8 mouse cellular contexts compared by ENCODE assay signal in genomic region chr12:72085024-72085328, GRCm38 (mm10). TPM values are rescaled to one million over a fixed set of nuclear protein-coding genes. Genes with fewer than 3 reads are reported as not detected.
A peak's percentile ranks its signal among the peaks of the same experiment; 100 is the strongest.
DNase-seq lines count a peak whose midpoint lies in the region; ATAC-seq and TF ChIP-seq lines count a peak whose summit lies in the region.

No protein-coding gene starts in this region.

- no peak for DNase-seq in heart, adult 2 months
- no peak for DNase-seq in heart, postnatal 25 days (ENCODE audit: low spot score)
- DNase-seq in CH12.LX (ENCODE audit: extremely low read depth) (no peak), MN1 (ENCODE audit: low spot score) (no peak)
- no peak for DNase-seq in c-Kit-positive CD71-positive TER-119-positive erythroid progenitor cells, embryonic 14.5 days (ENCODE audit: low spot score)
- no peak for DNase-seq in layer of hippocampus, adult 8-10 months (ENCODE audit: low spot score in 2 of 2)

- 0 out of 2 replicates have a peak overlapping the region, but pooled peaks have one; percentile 3 for H3K4me2 ChIP-seq in CH12.LX (ENCODE audit: insufficient read depth, low read depth, poor library complexity, severe bottlenecking)
- peak overlapping the region; percentile 84 for H3K4me2 ChIP-seq in forebrain, embryonic 16.5 days (ENCODE audit: low read length)

- no peaks in the 10 kb centered on the region for H3K79me2 ChIP-seq in heart, adult 2 months (replicated peaks; ENCODE audit: control insufficient read depth, insufficient read depth, low read length)
- H3K79me2 ChIP-seq in CH12.LX (replicated peaks; ENCODE audit: control insufficient read depth, extremely low read depth, insufficient read depth, poor library complexity, severe bottlenecking): no peaks in the 10 kb centered on the region

- dilution Hi-C loops in CH12.LX (cut with MboI; ENCODE audit: extremely low pct_ligation_motif_present, extremely low pct_unique_long_range_greater_than_20kb, low sequenced_read_pairs): no loop called here

- ATAC-seq in forebrain, embryonic 16.5 days: no peak
- peak; percentile 14 for ATAC-seq in megakaryocyte, adult 5-6 weeks (ENCODE audit: poor library complexity, severe bottlenecking)

- no peaks in the 10 kb centered on the region for H3K27me3 ChIP-seq in heart, adult 2 months (ENCODE audit: control insufficient read depth, insufficient read depth, low read length)
- H3K27me3 ChIP-seq in CH12.LX (replicated peaks): no peaks in the 10 kb centered on the region
- H3K27me3 ChIP-seq in forebrain, embryonic 16.5 days (replicated peaks; ENCODE audit: control insufficient read depth, insufficient read depth, low read length): no peaks in the 10 kb centered on the region

- no peak for TF ChIP-seq RAD21 in CH12.LX (IDR thresholded peaks at IDR 0.05; ENCODE audit: low read depth, low read length)

- no peak for TF ChIP-seq CTCF in heart, adult 2 months (IDR thresholded peaks at IDR 0.05)
- no peak for TF ChIP-seq CTCF in CH12.LX (conservative IDR thresholded peaks at IDR 0.05 in 1 of 2, IDR thresholded peaks at IDR 0.05 in 1 of 2; ENCODE audit: low read depth in 2 of 2, low read length in 2 of 2)

- peak; percentile 56; the same call in 1 of the 2 replicates for TF ChIP-seq POLR2A in heart, adult 2 months (IDR thresholded peaks at IDR 0.05; ENCODE audit: insufficient read depth, low read depth, low read length)
- no peak for TF ChIP-seq POLR2A in CH12.LX (IDR thresholded peaks at IDR 0.05; ENCODE audit: low read depth, low read length)

- peaks cover 2% of the 10 kb centered on the region; the same call in 1 of the 2 replicates for H3K4me1 ChIP-seq in heart, adult 2 months (ENCODE audit: control insufficient read depth, insufficient read depth, low read length)
- H3K4me1 ChIP-seq in CH12.LX (ENCODE audit: control insufficient read depth in 1 of 2, insufficient read depth in 2 of 2): peaks cover 4 to 21% of the 10 kb centered on the region in 2 experiments; a peak in 3 of 4 replicates
- H3K4me1 ChIP-seq in forebrain, embryonic 16.5 days (replicated peaks; ENCODE audit: control insufficient read depth, insufficient read depth, low read length): peaks cover 27% of the 10 kb centered on the region

- H3K27ac ChIP-seq in heart, adult 2 months: peak overlapping the region; percentile 53
- H3K27ac ChIP-seq in CH12.LX (ENCODE audit: insufficient read depth, low read depth): no peak overlapping the region
- H3K27ac ChIP-seq in forebrain, embryonic 16.5 days (ENCODE audit: low read length): peak overlapping the region; percentile 75

- 0 out of 2 replicates have a peak, but pooled peaks have one; percentile 19 for TF ChIP-seq EP300 in heart, adult 2 months (IDR thresholded peaks at IDR 0.05; ENCODE audit: insufficient read depth, low read depth, low read length)
- TF ChIP-seq EP300 in CH12.LX (IDR thresholded peaks at IDR 0.05; ENCODE audit: low read length): no peak

- H3K9ac ChIP-seq in heart, adult 2 months (ENCODE audit: low read depth, low read length): peak overlapping the region; percentile 78
- H3K9ac ChIP-seq in CH12.LX (ENCODE audit: insufficient read depth, low read depth): no peak overlapping the region
- H3K9ac ChIP-seq in forebrain, embryonic 16.5 days (replicated peaks; ENCODE audit: low read depth, low read length): peak overlapping the region; percentile 62

- intact Hi-C loops in heart, adult 2 months (cut with DNase I): loop anchor here (10.0 kb wide), 1 partner anchor 450 kb away; the partner anchor contains the start of gene Pcnx4
- intact Hi-C loops in heart, postnatal 25 days (cut with DNase I): loop anchor here (10.0 kb wide), 2 partner anchors 450 to 680 kb away; partner anchors contain the start of gene Pcnx4

- under 1% methylated on average over 31 of the region's 31 CpGs for WGBS in heart, adult 2 months
- under 1% methylated on average over 31 of the region's 31 CpGs for WGBS in forebrain, embryonic 16.5 days

- H3K4me3 ChIP-seq in heart, adult 2 months: peak overlapping the region; percentile 94
- H3K4me3 ChIP-seq in CH12.LX (replicated peaks in 1 of 3; ENCODE audit: low read depth in 2 of 3, low read length in 2 of 3, poor library complexity in 1 of 3): peak overlapping the region; percentile 40 to 81 (median 48)
- H3K4me3 ChIP-seq in forebrain, embryonic 16.5 days (replicated peaks; ENCODE audit: low read length): peak overlapping the region; percentile 60

- no peaks in the 10 kb centered on the region for H3K9me3 ChIP-seq in CH12.LX (replicated peaks; ENCODE audit: low read length)
- no peaks in the 10 kb centered on the region for H3K9me3 ChIP-seq in forebrain, embryonic 16.5 days (ENCODE audit: control insufficient read depth, low read length)

- H3K36me3 ChIP-seq in heart, adult 2 months (ENCODE audit: control insufficient read depth, insufficient read depth, low read length): 0 out of 2 replicates have a peak, but pooled peaks cover 3% of the 10 kb centered on the region
- peaks cover 2 to 3% of the 10 kb centered on the region in 2 experiments for H3K36me3 ChIP-seq in CH12.LX (replicated peaks in 1 of 2; ENCODE audit: control insufficient read depth in 1 of 2, insufficient read depth in 1 of 2, low read length in 1 of 2)
- no peaks in the 10 kb centered on the region for H3K36me3 ChIP-seq in forebrain, embryonic 16.5 days (ENCODE audit: control insufficient read depth, insufficient read depth)

- in situ Hi-C loops in CH12.LX (cut with MboI; ENCODE audit: low pct_ligation_motif_present, low pct_unique_long_range_greater_than_20kb, low sequenced_read_pairs): no loop called here

TF ChIP-seq in CH12.LX, 34 proteins besides CTCF, POLR2A, EP300 and RAD21:
- TF ChIP-seq USF1 (IDR thresholded peaks at IDR 0.05; ENCODE audit: low read depth, low read length) (no peak), MEF2A (IDR thresholded peaks at IDR 0.05; ENCODE audit: borderline replicate concordance, low read depth, low read length) (no peak), MAZ (IDR thresholded peaks at IDR 0.05; ENCODE audit: low read depth, low read length) (no peak)
TF ChIP-seq in CH12.LX: peak in this region for 0.

RNA-seq across cellular contexts. Expression of gene L3hypdh, which starts 0.3 kb away (rescaled TPM):
- 1 to 10 TPM; 6.0 to 6.1 TPM for total RNA-seq in heart, adult 2 months (2021)
- 8.5 and 9.1 TPM in 2 replicates for polyA plus RNA-seq in heart, adult 2 months (2012; rRNA removed)
- total RNA-seq in heart, postnatal 25 days (2021): 1 to 10 TPM; 5.7 to 6.7 TPM
- total RNA-seq in CH12.LX (2012; rRNA removed): not detected in 2 replicates
- total RNA-seq in CH12.LX (2014; rRNA removed): 0.12 and 0.16 TPM in 2 replicates
- not detected in 2 replicates for polyA plus RNA-seq in CH12.LX (2012; ENCODE audit: insufficient read length, low read depth)
- 7.7 and 8.9 TPM in 2 replicates for polyA plus RNA-seq in forebrain, embryonic 16.5 days (2015; fragmentation: Nextera tagmentation; extraction: Ambion mirVana)
- total RNA-seq in megakaryocyte, adult 5-6 weeks (2015): 0.55 TPM in 1 of 2 replicates, not detected in the other
- 0.15 and 0.49 TPM in 2 replicates for total RNA-seq in megakaryocyte, adult 5-6 weeks (2017)
- 1 to 10 TPM; 1.6 to 3.7 (median 2.9) TPM for total RNA-seq in layer of hippocampus, adult 8-10 months (2022)

RNA-seq across cellular contexts. Expression of gene Jkamp, which starts 0.4 kb away (rescaled TPM):
- 10 to 100 TPM; 19.9 to 21.9 TPM for total RNA-seq in heart, adult 2 months (2021)
- 60.4 and 100 TPM in 2 replicates for polyA plus RNA-seq in heart, adult 2 months (2012; rRNA removed)
- total RNA-seq in heart, postnatal 25 days (2021): 10 to 100 TPM; 21.1 to 21.3 TPM
- 16.8 and 20.0 TPM in 2 replicates for total RNA-seq in CH12.LX (2012; rRNA removed)
- total RNA-seq in CH12.LX (2014; rRNA removed): 28.9 and 35.0 TPM in 2 replicates
- 21.6 and 27.5 TPM in 2 replicates for polyA plus RNA-seq in CH12.LX (2012; ENCODE audit: insufficient read length, low read depth)
- 120 and 128 TPM in 2 replicates for polyA plus RNA-seq in forebrain, embryonic 16.5 days (2015; fragmentation: Nextera tagmentation; extraction: Ambion mirVana)
- total RNA-seq in megakaryocyte, adult 5-6 weeks (2015): 32.9 and 43.3 TPM in 2 replicates
- 15.9 and 23.2 TPM in 2 replicates for total RNA-seq in megakaryocyte, adult 5-6 weeks (2017)
- total RNA-seq in layer of hippocampus, adult 8-10 months (2022): 10 to 100 TPM; 54.7 to 61.8 (median 57.0) TPM

RNA-seq across cellular contexts. Expression of gene Gpr135, which starts 14.1 kb away (rescaled TPM):
- total RNA-seq in heart, adult 2 months (2021): under 1 TPM; 0.27 to 0.31 TPM
- 0.59 and 0.78 TPM in 2 replicates for polyA plus RNA-seq in heart, adult 2 months (2012; rRNA removed)
- total RNA-seq in heart, postnatal 25 days (2021): under 1 TPM; 0.25 to 0.42 TPM
- not detected in 2 replicates for total RNA-seq in CH12.LX (2012; rRNA removed)
- not detected in 2 replicates for total RNA-seq in CH12.LX (2014; rRNA removed)
- not detected in 2 replicates for polyA plus RNA-seq in CH12.LX (2012; ENCODE audit: insufficient read length, low read depth)
- 4.2 and 5.2 TPM in 2 replicates for polyA plus RNA-seq in forebrain, embryonic 16.5 days (2015; fragmentation: Nextera tagmentation; extraction: Ambion mirVana)
- total RNA-seq in megakaryocyte, adult 5-6 weeks (2015): 0.11 and 0.16 TPM in 2 replicates
- not detected in 2 replicates for total RNA-seq in megakaryocyte, adult 5-6 weeks (2017)
- total RNA-seq in layer of hippocampus, adult 8-10 months (2022): 10 to 100 TPM; 11.8 to 13.3 (median 12.9) TPM

Comparison
In these comparisons a context has a peak if more than half of its experiments do, and no peak if none do; other contexts are left out.
1. RNA of gene Gpr135, which starts 14.1 kb away (total RNA-seq): 11.8 to 13.3 TPM in layer of hippocampus, adult 8-10 months; 0.25 to 0.42 TPM in heart, postnatal 25 days, 0.27 to 0.31 TPM in heart, adult 2 months, 0.11 to 0.16 TPM in megakaryocyte, adult 5-6 weeks and not detected in CH12.LX; every median in the first group is over 4 times any median in the second.
2. Peak in every context shown above with its lines, with median percentiles within 50 percentile points of each other: H3K4me3 ChIP-seq.